Mouse (Mus musculus) embryo, embryonic 11.5 days (tissue): ENCODE results near the gene Frmd7.

ENCODE experiments used
- DNase-seq: peaks from one replicate; pipeline ENCODE4 v3.0.0-alpha.2; 2012; ENCODE audit warnings: low read depth, low spot score

The Frmd7 gene

GRCm38 (mm10) chrX:50942610-50943009 is at the start of gene Frmd7:
Frmd7 (minus strand) TSS chrX:50942710.
- DNase-seq = no peak

GRCm38 (mm10) chrX:50991324-50991723 is 48.8 kb upstream of the Frmd7 start:
- DNase-seq = no peak

GRCm38 (mm10) chrX:50989940-50990339 is 47.4 kb upstream of the Frmd7 start:
- DNase-seq = no peak

- no peak for DNase-seq
Measured at GRCm38 (mm10) chrX:50988581-50988980, 46.1 kb upstream of the Frmd7 start.

- DNase-seq = no peak
Measured at GRCm38 (mm10) chrX:50978428-50978827, 35.9 kb upstream of the Frmd7 start.

- DNase-seq = no peak
Measured at GRCm38 (mm10) chrX:50972145-50972544, 29.6 kb upstream of the Frmd7 start.

- no peak for DNase-seq
Measured at GRCm38 (mm10) chrX:50969907-50970306, 27.4 kb upstream of the Frmd7 start.

- no peak for DNase-seq
Measured at GRCm38 (mm10) chrX:50968157-50968932, 25.8 kb upstream of the Frmd7 start.

- no peak for DNase-seq
Measured at GRCm38 (mm10) chrX:50965157-50965556, 22.6 kb upstream of the Frmd7 start.

GRCm38 (mm10) chrX:50962955-50963354 is 20.4 kb upstream of the Frmd7 start:
- DNase-seq = no peak

GRCm38 (mm10) chrX:50948633-50949032 is 6.1 kb upstream of the Frmd7 start:
- DNase-seq = no peak

- no peak for DNase-seq
Measured at GRCm38 (mm10) chrX:50948116-50948515, 5.6 kb upstream of the Frmd7 start.

GRCm38 (mm10) chrX:50937117-50937516 is 5.4 kb downstream of the Frmd7 start:
- DNase-seq = no peak

- no peak for DNase-seq
Measured at GRCm38 (mm10) chrX:50930309-50930708, 12.2 kb downstream of the Frmd7 start.

GRCm38 (mm10) chrX:50926893-50927545 is 15.5 kb downstream of the Frmd7 start:
- DNase-seq = no peak

- DNase-seq = no peak
Measured at GRCm38 (mm10) chrX:50924629-50925364, 17.7 kb downstream of the Frmd7 start.

GRCm38 (mm10) chrX:50918754-50919153 is 23.8 kb downstream of the Frmd7 start:
- DNase-seq = no peak

GRCm38 (mm10) chrX:50917389-50917788 is 25.1 kb downstream of the Frmd7 start:
- DNase-seq = no peak

- no peak for DNase-seq
Measured at GRCm38 (mm10) chrX:50909915-50910314, 32.6 kb downstream of the Frmd7 start.

GRCm38 (mm10) chrX:50903497-50903896 is 39.0 kb downstream of the Frmd7 start:
- DNase-seq = no peak

- no peak for DNase-seq
Measured at GRCm38 (mm10) chrX:50887999-50888398, 54.5 kb downstream of the Frmd7 start.

- no peak for DNase-seq
Measured at GRCm38 (mm10) chrX:50874246-50875002, 68.1 kb downstream of the Frmd7 start.
